Mouse (Mus musculus) layer of hippocampus, postnatal 25 days (tissue): ENCODE measurements around the gene Rhobtb3. TPM values are rescaled to one million over a fixed set of nuclear protein-coding genes. Genes with fewer than 3 reads are reported as not detected.
"Not testable (repeated sequence)": the region's sequence is repeated elsewhere in the genome, so short reads cannot be mapped to it uniquely, and the experiment has no call there.

ENCODE experiments used
- DNase-seq, 2 experiments: peaks; one replicate each; pipeline ENCODE4 v3.0.0; 2022; ENCODE audit warnings: mixed read lengths in 2 of 2, low spot score in 1 of 2; ENCODE audit errors: extremely low spot score in 1 of 2
- total RNA-seq, 2 experiments: library from RNA; stranded (reverse); gene quantifications; 2 replicates each; pipeline ENCODE4 v1.2.3; 2021

The Rhobtb3 gene
- total RNA-seq, 2 experiments from 2014 or later = 16.2 to 17.5 TPM

- DNase-seq = no peak
These were observed 90.6 kb downstream of the Rhobtb3 start for GRCm38 (mm10) chr13:75853118-75853517.

DNA sequence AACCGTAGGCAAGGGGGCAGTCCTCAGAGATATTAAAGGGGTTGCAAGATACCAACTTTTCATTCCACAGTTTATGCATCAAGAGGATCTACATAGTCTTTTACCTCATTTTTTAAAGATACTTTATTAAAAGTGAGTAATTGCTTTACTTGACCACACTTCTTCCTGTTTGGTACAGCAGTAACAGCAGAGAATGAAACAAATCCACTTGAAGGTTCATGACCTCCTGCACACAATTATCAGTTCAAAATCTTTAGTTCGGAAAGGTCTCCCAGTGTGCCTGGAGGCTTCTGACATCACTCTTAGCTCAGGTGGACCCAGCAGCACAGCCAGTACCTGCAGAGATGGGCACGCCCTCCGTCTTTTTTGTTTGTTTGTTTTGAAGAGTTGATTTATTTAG, 91.7 kb downstream of the Rhobtb3 start:
- no peak for DNase-seq

DNA sequence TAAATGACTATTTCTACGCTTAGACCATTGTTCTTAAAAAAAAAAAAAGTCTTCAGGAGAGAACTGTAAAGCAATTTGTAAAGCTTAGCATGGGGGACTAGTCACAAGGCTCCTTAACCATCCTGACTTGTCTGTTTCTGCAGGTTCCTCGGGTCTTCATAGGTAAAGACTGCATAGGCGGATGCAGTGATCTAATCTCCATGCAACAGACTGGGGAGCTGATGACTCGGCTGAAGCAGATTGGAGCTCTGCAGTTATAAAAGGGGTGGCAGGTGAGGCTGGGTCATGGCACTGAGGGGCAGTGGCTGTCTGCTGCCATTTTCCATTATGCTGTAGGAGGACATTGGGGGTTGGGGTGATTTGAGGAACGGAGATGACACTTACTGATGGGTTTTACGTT, 96.7 kb downstream of the Rhobtb3 start:
- no peak for DNase-seq

DNA sequence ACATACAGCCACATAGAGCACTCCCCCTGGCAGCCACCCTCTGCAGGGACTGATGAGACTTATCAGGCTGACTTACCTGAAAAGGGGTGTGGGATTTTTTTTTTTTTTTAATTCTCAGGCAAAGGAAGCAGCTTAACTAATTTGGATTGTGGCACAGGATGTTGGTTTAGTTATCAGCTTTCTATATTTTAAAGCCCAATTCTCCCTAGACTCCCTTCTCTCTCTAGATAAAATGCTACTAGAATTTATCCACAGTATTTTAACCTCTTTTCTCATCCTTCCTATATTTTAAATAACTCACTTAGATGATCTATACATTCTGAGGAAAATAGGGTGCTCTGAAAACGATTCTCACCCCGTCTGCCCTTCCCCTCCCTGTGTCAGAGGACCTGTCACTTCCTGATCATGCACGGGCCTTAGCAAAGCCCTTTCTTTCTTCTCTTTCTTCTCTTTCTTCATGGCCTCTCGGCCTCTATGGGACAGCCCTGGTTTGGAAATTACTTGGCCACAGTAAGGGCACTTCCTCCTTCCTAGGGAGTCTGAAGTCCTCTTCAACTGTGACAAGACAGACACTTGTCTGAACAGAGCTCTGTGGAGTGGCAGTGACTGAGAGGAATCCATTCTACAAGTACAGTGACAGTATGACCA, 98.1 kb downstream of the Rhobtb3 start:
- DNase-seq = no peak

GRCm38 (mm10) chr13:75844833-75845518, 98.7 kb downstream of the Rhobtb3 start:
- DNase-seq = no peak

DNA sequence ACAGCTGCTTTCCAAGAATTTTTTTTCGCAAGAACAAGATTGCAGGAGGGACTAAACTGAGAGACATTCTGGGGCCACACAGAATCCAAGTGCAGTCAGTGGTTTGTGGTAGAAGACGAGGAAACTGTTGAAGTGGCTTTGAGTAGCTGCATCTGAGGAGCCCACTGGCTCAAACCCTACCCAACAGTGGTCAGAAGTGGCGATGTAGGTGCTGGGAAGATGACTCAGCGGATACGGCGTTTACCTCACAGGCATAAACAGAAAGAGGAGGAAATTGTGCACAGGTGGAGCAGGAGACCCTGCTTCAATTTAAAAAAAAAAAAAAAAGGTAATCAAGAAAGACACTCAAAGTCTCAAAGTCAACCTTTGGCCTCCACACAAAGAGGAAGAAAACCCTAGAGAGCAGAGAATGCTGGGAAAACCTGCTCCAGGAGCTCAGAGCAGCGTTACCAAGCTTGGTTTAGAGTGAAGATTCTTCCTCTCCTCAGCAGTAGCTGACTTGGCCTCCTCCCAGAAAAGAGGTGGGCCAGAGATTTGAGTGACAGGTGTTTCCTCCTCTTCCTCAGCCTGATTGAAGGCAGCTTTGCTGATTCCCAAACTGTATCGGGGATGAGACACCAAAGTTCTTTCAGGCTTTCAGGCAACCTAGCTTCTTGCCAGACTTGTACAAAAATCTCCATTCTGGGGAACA, 99.6 kb downstream of the Rhobtb3 start:
- no peak for DNase-seq

GRCm38 (mm10) chr13:75843331-75843730, 100.4 kb downstream of the Rhobtb3 start:
- DNase-seq = no peak

DNA sequence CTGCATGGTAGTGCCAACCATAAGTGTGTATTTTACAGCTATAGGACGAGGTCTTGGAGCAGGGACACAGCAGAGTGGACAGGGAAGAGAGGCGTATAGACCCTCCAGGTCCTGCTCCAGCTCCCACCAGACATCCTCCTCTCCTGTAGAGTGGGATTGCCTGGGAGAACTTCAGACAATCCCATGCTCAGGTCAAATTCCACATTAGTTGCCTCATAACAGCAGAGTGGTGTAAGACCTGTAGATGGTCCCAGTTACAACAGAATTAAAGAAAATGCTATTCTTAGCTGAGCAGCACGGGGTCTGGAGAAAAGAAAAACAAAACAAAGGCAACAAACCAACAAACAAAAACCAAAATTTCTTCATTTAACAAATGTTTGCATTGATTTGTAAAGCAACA, 101.8 kb downstream of the Rhobtb3 start:
- no peak for DNase-seq

GRCm38 (mm10) chr13:75840752-75841285, 102.9 kb downstream of the Rhobtb3 start:
- DNase-seq = no peak

DNA sequence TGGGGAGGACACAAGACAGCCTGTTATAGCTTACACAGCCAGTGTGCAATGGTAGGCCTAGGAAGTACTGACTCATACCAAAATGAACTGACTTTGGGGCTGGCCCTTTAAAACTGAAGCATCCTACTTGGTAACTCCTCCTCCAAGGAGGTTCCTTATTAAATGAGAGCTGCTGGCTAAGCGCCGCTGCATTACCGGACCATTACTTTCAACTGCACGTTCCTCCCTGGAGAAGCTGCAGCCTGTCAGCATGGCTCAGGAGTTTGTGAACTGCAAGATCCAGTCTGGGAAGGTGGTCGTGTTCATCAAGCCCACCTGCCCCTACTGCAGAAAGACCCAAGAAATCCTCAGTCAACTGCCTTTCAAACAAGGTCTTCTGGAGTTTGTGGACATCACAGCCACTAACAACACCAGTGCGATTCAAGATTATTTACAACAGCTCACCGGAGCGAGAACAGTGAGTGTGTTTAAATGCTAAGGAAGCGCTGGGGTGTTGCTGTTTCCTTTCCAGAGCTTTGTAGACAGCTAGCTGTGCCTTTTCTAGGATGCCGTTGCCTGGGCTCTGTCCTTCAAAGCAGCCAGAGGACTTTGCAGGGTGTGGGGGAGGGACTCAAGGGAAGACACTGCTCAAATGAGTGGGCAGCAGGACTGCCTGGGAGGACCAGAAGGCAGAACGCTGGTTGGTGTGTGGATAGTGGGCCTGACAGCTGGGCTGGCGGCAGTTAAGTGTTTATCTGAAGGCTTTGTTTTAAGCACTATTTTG, 103.8 kb downstream of the Rhobtb3 start, which contains the start of gene Glrx:
Gene Glrx, plus strand, starts transcription at position 150 of the 763 bp plus-strand sequence.
- DNase-seq = peak; percentile 52 to 57

GRCm38 (mm10) chr13:75838506-75838905, 105.2 kb downstream of the Rhobtb3 start:
- no peak for DNase-seq

DNA sequence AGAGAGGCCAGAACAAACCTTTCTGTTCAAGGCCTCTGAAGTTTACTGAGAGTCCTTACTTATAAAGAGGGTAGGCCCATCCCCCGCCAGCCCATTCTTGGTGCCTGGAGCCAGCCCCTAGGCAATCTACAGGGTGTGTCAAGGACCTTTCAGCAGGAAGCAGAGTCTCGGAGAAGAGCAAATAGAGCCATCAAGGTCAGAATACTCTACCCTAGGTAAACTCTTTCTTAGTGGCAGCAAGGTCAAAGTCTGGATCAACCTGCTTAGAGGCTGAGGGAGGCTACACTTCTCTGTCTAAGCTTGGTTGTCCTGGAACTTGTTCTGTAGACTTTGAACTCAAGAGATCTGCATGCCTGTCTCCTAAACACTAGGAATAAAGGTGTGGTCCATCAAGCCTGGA, 108.3 kb downstream of the Rhobtb3 start:
- DNase-seq = no peak

DNA sequence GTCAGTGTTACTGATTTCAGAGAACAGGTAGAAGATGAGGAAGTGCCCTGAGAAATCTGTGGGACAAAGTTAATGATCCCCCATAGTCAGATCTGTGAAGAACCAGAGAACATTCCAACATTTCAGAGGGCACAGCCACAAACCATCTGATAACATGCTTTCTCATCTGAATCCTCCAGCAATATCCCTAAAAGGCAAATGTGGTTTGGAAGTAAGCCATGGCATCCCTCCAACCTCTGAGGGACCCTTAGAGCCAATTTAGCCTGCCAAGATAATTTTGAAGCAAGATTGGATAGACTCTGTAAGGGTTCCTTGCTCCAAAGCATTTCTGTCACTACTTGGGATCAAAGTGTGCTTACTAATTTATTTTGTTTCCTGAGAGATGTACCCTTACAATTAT, 110.2 kb downstream of the Rhobtb3 start:
- no peak for DNase-seq

- no peak for DNase-seq
These were observed 111.0 kb downstream of the Rhobtb3 start for GRCm38 (mm10) chr13:75832697-75833096.

- no peak for DNase-seq
These were observed 112.0 kb downstream of the Rhobtb3 start for GRCm38 (mm10) chr13:75831710-75832109.

DNA sequence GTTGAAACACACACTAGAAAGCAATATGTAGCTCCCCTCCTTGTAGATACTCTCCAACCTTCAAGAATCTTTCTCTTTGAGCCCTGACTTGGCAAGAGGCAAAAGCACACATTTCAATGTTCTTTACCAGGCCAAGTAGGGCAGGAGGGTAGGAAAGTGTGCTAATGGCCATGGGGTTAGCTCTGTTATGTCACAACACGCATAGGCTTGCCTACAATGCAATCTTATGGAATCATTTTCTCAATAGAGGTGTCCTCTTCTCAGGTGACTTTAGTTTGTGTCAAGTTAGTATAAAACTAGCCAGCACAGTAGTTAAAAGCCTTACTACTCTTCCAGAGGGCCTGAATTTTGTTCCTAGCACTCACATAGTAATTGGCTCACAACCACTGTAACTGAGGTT, 113.0 kb downstream of the Rhobtb3 start:
- DNase-seq = no peak

DNA sequence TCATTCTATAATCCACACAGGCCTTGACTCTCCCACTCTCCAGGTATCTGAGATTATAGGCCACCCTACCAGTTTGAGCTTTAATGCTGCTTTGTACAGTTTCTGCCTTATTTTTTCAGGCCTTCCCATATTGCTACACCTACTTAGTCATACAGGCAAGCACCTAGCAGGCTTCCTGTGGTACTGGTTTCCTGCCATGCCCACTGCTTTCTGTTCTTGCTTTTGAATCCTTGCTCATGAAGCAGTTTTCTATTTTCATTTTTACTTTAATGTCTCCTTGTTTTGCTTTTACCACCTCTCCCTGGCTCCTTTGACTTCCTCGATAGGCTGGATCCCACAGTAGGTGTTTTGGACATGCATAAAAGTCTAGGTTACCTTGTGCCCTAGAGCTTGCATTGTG, 118.3 kb downstream of the Rhobtb3 start:
- DNase-seq = no peak

- no peak for DNase-seq
These were observed 119.0 kb downstream of the Rhobtb3 start for GRCm38 (mm10) chr13:75824611-75825319.

GRCm38 (mm10) chr13:75823201-75823600, 120.5 kb downstream of the Rhobtb3 start:
- no peak for DNase-seq

DNA sequence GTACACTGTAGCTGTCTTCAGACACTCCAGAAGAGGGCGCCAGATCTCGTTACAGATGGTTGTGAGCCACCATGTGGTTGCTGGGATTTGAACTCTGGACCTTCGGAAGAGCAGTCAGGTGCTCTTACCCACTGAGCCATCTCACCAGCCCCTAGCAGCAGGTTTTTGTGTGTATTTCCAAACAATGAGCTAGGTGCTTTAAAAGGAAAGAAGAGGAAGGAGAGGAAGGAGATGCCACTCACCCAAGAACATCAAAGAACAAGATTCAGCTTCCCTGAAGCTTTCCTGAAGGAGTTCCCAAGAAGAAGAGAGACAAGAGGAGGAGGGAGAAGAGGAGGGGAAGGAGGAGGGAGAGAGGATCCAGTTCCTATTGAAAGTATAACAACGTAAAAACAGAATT, 121.4 kb downstream of the Rhobtb3 start:
- not testable (repeated sequence) for DNase-seq
